Mouse (Mus musculus) urinary bladder, postnatal 25 days (tissue): ENCODE measurements around the gene Gm11938.
"Not testable (repeated sequence)": the region's sequence is repeated elsewhere in the genome, so short reads cannot be mapped to it uniquely, and the experiment has no call there.

Experiments
- DNase-seq: peaks from one replicate; pipeline ENCODE4 v3.0.0; 2022; ENCODE audit warnings: low spot score

The Gm11938 gene

DNA sequence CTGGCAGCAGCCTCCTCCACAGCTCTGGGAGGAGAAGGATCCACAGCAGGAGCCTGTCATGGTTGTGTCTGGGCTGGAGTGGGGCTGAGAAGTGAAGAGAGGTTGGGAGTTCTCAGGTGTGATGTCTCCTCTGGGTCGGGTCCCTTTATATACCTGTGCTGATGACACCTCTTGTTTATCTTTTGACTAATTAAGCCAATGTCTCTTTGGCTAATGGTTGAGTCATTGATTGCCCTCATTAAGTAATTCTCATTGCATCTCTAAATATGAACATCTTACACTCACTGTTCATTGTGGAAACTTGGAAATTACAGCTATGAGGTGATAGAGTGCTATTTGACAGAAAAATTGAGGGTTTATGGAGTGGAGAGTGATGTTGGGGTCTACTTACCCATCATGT lies at the start of gene Gm11938:
TSS of gene Gm11938 (minus strand) at position 101 of the 400 bp plus-strand sequence.
- not testable (repeated sequence) for DNase-seq

DNA sequence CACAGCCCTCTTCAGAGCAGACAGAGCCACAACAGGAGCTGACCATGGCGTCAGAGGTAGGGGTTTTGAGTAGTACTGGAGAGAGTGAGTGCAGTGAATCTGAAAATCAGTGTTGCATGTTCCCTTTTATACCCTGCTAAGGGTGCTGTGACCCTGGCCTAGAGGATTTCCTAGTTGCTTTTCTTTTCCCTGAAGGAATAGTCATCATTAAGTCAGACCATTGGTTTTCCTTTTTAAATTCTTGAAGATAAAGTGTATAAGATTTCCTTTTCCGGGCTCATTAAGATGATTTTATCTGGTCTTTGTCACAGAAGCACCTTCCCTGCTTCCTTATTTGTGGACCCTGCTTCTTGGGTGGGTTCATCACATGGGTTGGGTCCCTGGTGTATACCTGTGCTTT lies 47.0 kb upstream of the Gm11938 start, which contains the start of gene Gm11555:
TSS of gene Gm11555 (minus strand) at position 101 of the 400 bp plus-strand sequence.
- no peak for DNase-seq

GRCm38 (mm10) chr11:99646444-99646843 lies 43.3 kb upstream of the Gm11938 start:
- DNase-seq: no peak

DNA sequence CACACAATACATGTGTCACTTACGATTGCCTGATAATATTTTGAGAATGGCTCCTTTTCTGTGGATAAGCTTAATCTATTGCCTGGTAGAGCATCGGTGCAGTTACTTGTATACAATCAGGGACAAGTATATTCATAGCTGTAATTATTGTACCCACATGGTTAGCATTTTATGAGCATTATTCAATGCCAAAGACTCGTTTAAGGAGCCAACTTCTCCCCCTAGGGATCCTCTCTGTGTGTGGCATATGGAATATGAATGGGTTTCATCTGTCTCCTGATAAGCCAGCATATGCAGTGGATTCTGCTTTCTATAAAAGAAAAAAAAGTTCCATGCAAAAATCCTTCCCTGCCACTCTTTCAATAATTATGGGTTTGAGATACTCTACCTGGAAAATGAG lies 41.2 kb upstream of the Gm11938 start:
- no peak for DNase-seq

DNA sequence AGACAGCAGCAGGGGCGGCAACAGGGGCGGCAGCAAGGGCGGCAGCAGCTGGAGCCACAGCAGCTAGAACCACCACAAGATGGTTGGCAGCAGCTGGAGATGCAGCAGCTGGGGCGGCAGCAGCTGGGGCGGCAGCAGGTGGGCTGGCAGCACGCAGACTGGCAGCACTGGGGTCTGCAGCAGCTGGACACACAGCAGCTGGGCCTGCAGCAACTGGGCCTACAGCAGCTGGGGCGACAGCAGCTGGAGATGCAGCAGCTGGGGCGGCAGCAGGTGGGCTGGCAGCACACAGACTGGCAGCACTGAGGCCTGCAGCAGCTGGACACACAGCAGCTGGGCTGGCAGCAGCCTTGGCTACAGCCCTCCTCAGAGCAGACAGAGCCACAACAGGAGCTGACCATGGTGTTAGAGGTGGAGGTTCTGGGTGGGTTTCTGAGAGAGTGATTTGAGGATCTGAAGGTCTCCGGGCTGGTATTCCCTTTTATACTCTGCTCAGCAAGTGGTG lies 40.6 kb upstream of the Gm11938 start, which contains the start of gene Krtap4-7:
TSS of gene Krtap4-7 (minus strand) at position 455 of the 505 bp plus-strand sequence.
- DNase-seq: not testable (repeated sequence)

DNA sequence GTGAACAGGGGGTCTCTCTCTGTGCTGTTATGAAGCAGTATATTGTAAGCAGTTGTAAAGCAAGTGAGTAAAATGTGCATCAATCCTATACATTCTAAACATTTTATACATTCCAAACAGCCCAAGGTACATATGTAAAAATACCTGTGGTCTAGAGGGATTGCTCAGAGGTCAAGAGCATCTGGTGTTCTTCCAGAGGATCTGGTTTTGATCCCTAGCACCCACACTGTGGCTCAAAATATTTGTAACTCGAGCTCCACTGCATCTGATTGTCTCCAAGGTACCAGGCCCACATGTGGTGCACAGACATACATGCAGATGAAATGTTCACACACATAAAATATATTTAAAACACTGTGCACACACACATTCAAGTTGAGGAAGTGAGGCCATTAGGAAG lies 37.8 kb upstream of the Gm11938 start:
- no peak for DNase-seq

GRCm38 (mm10) chr11:99637086-99637485 lies 34.0 kb upstream of the Gm11938 start:
- no peak for DNase-seq

DNA sequence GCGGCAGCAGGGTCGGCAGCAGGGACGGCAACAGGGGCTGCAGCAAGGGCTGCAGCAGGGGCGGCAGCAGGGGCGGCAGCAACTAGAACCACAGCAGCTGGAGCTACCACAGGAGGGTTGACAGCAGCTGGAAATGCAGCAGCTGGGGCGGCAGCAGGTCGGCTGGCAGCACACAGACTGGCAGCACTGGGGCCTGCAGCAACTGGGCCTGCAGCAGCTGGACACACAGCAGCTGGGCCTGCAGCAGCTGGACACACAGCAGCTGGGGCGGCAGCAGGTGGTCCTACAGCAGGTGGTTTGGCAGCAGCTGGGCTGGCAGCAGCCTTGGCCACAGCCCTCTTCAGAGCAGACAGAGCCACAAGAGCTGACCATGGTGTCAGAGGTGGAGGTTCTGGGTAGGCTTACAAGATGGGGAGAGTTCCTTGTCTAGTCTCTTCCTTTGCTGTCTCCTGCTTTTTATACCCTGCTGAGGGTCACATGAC lies 31.6 kb upstream of the Gm11938 start, which contains the start of gene Krtap4-2:
TSS of gene Krtap4-2 (minus strand) at position 432 of the 482 bp plus-strand sequence.
- no peak for DNase-seq

DNA sequence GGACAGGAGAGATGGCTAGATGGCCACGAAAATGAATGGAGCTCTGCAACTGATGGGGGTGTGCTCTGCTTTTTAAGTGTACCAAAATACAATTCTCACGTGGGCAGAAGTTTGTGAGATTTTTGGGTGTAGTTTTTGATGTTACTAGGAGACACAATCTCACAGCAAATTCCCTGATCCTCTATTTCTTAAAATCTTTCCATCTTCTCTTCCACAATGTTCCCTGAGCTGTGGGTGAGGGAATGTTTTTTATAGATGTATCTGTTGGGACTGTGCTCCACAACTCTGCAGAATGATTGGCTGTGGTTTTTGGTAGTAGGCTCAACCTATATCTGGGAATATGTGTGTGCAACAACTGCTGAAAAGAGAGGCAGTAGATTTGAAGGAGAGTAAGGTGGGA lies 30.2 kb upstream of the Gm11938 start:
- no peak for DNase-seq

DNA sequence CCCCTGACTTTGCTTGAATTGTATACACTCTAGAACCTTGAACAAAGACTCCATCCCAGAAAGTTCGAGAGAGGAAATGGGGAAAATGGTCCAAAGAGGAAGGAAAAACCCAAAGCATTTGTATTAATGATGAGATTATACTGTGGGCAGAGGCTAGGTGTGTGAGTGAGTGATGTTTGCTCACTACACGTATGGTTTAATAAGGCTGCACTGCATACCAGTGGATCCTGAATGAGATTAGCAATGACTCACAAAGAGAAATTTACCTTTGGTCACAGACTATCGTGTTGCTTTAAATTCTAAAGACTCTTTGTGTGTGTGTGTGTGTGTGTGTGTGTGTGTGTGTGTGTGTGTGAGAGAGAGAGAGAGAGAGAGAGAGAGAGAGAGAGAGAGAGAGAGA lies 27.8 kb upstream of the Gm11938 start:
- DNase-seq: no peak

DNA sequence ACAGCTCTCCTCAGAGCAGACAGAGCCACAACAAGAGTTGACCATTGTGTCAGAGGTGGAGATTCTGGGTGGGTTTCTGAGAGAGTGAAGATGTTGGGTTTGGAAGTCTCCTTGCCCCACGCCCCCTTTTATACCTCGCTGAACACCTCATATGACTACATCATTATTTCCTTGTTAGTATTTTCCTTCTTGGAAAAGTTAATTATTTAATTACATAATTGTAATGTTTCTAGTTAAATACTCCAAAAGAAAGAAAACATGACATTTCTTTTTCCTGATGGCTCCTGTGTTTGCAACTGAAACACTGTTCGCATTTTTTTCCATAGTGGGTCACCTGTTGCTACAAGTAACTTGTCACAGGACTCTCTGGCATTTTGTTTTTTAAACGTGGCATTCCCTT lies 25.0 kb upstream of the Gm11938 start, which contains the start of gene Krtap4-1:
TSS of gene Krtap4-1 (minus strand) at position 101 of the 400 bp plus-strand sequence.
- DNase-seq: no peak

DNA sequence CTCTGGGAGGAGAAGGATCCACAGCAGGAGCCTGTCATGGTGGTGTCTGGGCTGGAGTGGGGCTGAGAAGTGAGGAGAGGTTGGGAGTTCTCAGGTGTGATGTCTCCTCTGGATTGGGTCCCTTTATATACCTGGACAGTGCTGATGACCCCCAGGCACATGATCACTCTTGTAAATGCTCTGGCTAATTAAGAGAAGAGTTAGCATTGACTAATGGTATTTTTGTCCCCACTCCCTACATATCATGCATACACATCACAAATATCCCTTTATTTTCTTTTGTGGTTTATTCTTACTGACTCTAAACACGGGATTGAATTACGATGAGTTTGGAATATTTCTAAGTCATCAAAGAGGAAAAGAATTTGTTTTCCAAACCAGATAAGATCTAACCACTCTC lies 17.2 kb upstream of the Gm11938 start, which contains the start of gene Gm11562:
TSS of gene Gm11562 (minus strand) at position 101 of the 400 bp plus-strand sequence.
- no peak for DNase-seq

GRCm38 (mm10) chr11:99614796-99615363 lies 11.8 kb upstream of the Gm11938 start, which contains the start of gene Krtap2-4:
TSS of gene Krtap2-4 (minus strand) at chr11:99614846.
- DNase-seq: no peak

- not testable (repeated sequence) for DNase-seq
Observed at GRCm38 (mm10) chr11:99610089-99610488, 7.0 kb upstream of the Gm11938 start, which contains the start of gene Gm11937. TSS of gene Gm11937 (minus strand) at chr11:99610189.

GRCm38 (mm10) chr11:99609126-99609525 lies 6.0 kb upstream of the Gm11938 start:
- no peak for DNase-seq

DNA sequence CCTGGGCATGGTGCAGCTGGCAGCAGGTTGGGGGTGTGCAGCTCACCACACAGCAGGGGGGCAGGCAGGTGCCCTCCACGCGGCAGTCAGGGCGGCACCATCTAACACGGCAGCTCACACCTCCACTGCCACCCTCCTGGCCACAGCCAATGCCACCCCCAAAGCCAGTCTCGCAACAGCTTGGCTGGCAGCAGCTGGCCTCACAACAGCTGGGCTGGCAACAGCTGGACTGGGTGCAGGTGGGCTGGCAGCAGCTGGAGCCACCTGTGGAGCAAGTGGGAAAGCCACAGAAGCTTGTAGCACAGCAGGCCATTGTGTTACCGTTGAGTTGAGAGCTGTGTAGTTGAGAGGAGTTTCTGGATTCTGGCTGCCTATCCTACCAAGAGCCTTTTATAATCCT lies 5.4 kb downstream of the Gm11938 start, which contains the start of gene Krtap9-3:
TSS of gene Krtap9-3 (minus strand) at position 364 of the 400 bp plus-strand sequence.
- DNase-seq: not testable (repeated sequence)

- DNase-seq: no peak
Observed at GRCm38 (mm10) chr11:99590981-99591380, 12.1 kb downstream of the Gm11938 start, which contains the start of gene Krtap1-3. TSS of gene Krtap1-3 (minus strand) at chr11:99591339.

- DNase-seq: no peak
Observed at GRCm38 (mm10) chr11:99585096-99585495, 18.0 kb downstream of the Gm11938 start.

DNA sequence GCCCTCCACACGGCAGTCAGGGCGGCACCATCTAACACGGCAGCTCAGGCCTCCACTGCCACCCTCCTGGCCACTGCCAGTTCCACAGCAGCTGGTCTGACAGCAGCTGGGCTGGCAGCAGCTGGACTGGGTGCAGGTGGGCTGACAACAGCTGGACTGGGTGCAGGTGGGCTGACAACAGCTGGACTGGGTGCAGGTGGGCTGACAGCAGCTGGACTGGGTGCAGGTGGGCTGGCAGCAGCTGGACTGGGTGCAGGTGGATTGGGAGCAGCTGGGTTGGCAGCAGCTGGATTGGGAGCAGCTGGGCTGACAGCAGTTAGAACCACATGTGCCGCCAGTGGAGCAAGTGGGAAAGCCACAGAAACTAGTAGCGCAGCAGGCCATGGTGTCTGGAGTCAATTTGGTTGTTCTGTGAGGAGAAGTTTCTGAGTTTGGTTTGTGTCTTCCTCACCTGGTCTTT lies 19.8 kb downstream of the Gm11938 start, which contains the start of gene Krtap1-4:
TSS of gene Krtap1-4 (minus strand) at position 410 of the 460 bp plus-strand sequence.
- DNase-seq: no peak

DNA sequence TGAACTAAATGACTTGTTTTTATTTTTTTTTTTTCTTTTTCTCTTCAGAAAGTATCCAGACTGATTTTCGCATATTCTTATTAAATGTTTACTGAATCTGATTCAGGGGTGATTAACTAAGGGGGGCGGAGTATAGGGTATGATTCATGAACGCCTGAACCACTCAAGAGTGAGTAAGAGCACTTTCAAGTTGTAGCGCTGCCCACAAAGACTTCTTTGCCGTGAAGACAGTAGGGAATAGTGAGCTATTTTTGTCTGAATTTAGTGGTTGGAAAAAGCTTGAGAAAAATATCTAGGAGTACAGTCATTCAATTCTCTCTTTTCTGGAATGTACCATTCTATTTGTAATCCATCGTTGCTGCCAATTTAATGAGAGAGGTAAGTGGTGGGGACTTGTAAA lies 21.5 kb downstream of the Gm11938 start:
- no peak for DNase-seq

- DNase-seq: no peak
Observed at GRCm38 (mm10) chr11:99581051-99581450, 22.1 kb downstream of the Gm11938 start.

- no peak for DNase-seq
Observed at GRCm38 (mm10) chr11:99580636-99581035, 22.5 kb downstream of the Gm11938 start, which contains the start of gene Krtap1-5. TSS of gene Krtap1-5 (minus strand) at chr11:99581016.

GRCm38 (mm10) chr11:99574106-99574505 lies 29.0 kb downstream of the Gm11938 start:
- peak; percentile 68 for DNase-seq
